Mouse (Mus musculus) cerebellum, adult (tissue): Measurements from ENCODE around the gene Gipc3.

Source experiments
- ATAC-seq: cut with Nextera tagmentation; 2 replicates; pipeline ENCODE4 v1.9.2; 2017; ENCODE audit warnings: mild to moderate bottlenecking, moderate library complexity, mixed read lengths; ENCODE audit not compliant: insufficient number of reproducible peaks, low FRiP score, low TSS enrichment

Gene Gipc3

DNA sequence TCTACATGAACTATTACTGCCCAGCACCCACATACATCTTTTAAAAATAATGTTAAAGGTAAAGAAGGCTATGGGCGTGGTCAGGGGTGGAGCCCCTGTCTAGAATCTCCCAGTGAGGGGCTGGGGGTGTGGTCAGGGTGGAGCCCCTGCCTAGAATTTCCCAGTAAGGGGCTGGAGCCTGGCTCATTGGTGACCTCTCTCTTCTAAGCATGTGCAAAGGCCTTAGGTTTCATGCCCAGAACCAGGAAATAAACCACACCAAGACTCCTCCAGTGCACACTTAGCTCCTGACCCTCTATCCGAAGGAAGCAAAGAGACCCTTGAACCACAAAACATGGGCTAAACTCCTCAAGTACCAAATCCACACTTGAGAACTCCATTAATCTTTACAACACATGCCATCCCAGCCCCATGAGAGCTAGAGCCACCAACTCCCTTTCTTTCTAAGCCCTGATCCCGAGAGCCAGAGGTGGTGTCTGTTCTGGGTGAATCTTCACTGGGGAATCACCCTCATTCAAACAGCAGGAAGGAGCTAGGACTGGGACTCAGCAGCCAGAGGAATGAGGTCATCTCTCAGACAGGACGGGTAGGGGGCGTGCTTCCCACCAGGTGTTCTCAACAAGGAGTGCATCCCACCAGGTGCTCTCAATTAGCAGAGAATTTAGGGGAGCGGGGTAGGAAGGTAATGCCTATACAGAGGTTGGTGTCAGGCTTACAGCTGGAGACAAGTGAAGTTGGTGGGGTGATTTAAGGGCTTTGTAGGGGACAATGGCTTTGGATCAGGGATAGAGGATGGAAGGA, 33.7 kb upstream of the Gipc3 start:
- no peak for ATAC-seq

DNA sequence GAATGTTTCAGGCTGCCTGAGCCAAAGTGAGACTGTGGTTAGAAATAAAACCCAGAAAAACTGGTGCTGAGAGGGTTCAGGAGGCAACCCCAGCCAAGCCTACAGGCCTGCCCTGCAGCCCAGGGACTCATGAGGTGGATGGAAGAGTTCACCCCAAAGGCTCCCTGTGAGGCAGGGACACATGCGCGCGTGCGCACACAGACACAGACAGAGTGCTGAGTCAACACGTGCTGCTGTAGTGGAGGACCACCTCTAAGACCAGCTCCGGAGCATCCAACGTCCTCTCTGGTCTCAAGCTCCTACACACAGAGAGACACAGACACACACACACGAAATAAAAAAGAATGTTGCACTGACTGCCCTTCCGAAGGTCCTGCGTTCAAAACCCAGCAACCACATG, 32.3 kb upstream of the Gipc3 start:
- no peak for ATAC-seq

DNA sequence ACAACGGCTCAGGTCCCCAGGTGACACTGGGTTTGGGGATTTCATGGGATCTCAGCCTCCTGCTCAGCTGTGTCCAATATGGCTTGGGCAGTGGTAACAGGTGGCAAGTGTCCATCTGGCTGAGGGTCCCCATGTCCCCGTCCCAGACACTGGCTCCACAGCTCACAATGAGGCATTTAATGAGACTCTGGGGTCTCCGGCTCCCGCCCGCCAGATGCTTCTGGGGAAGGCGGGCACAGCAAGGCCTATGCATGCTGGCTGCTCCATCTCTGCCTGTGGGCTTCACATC, 24.1 kb upstream of the Gipc3 start:
- ATAC-seq: no peak

DNA sequence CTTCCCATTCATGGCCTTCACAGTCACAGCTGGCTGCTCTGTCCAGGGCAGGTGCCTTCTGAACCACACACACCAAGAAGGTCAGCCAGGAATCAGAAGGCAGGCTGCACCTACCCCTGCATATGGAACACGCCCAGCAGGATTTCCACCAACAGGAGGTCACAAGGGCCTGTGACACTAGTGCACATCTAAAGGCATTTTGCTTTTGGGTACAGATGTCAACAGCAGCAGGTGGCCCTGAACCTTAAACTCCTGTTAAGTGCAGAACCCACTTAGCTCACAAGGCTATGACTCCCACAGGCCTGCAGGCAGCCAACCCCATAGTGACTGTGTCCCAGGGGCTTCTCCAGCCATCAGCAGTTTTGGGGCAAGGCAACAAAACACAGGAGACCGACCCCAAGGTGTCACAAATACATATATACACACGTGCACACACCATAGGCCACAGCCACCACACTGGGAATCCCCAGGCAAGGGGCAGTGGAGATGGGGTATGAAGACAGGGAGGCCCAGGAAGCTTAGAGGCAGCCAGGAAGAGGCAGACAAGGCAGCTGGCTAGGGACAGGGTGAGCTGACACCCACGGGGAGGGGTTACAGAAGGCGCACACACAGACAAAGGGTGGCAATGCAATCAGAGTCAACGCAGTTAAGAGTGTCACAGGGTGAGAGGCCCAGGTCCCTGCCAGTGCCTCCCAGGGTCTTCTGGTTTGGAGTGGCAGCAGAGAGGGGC, 23.6 kb upstream of the Gipc3 start:
- no peak for ATAC-seq

DNA sequence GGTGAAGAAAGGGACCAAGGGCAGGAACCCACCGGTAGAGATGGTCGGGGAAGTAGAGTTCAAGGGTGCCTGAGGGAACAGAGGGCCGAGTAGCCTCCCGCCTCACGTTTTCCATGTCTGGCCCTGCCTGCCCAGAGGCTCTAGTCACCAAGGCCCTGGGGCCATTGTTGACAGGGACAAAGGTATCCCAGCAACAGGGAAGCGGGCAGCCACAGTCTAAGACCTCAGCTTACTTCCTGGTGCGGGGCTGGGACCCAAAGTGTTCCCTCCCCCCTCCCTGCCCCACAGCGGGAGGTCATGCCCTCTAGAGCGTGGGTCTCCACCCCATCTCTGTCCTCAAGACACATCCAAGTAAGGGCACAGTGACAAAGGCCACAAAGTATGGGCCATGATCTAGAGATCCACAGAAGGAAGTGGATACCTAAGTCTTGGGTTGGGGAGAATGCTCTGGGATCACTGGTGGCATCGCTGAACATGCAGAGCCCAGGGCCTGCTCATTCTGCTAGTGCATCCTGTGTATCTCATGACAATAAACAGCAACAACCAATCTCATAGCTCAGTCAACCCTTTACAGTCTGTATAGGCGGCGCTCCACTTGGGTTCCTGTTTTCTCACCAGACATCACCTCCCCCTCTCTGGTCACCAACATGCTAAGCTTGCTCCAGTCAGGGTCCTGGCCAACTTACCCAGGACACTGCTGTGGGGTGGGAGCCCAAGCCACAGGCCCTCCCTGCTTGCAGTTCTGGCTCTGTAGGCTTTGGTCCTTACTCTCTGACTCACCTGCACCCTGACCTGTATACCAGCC, 22.8 kb upstream of the Gipc3 start, which contains the start of gene 4930404N11Rik:
Gene 4930404N11Rik, minus strand, starts transcription at position 145 of the 805 bp plus-strand sequence.
- ATAC-seq: no peak

DNA sequence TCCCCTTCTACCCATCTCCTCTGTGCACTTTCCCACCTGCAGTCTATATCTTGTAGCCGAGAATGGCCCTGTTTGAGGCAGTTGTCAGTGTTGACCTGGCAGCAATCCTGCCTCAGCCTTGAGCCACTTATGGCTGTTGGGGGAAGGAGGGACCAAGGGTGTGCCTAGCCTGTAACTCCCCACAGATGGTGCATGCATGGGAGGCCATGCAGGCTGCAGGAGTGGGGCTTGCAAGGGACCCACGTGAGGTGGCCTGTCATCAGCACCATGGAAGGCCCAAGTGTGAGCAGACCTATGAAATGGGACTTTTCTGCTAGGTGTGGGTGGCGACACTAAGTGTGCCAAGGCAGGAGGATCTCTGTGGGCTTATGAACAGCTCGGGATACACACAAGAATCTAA, 22.0 kb upstream of the Gipc3 start:
- ATAC-seq: no peak

DNA sequence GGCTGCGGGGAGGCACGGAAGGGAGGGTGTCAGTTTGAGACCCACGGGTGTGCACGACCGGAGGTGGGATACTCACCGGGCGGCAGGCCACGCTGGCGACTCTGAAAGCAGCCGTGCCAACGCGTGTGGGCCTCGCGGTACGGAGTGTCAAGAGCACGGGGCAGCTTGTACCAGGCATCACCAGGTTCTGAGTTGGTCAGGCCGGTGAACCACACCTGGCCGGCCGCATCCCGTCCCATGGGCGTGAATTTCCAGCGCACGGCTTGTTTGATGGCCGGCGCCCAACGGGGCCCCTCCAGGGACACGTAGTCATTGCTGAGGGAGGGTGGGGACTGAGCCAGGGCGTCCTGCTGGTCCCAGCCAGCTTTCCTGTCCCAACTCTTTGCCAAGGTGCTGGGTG, 21.6 kb upstream of the Gipc3 start:
- no peak for ATAC-seq

DNA sequence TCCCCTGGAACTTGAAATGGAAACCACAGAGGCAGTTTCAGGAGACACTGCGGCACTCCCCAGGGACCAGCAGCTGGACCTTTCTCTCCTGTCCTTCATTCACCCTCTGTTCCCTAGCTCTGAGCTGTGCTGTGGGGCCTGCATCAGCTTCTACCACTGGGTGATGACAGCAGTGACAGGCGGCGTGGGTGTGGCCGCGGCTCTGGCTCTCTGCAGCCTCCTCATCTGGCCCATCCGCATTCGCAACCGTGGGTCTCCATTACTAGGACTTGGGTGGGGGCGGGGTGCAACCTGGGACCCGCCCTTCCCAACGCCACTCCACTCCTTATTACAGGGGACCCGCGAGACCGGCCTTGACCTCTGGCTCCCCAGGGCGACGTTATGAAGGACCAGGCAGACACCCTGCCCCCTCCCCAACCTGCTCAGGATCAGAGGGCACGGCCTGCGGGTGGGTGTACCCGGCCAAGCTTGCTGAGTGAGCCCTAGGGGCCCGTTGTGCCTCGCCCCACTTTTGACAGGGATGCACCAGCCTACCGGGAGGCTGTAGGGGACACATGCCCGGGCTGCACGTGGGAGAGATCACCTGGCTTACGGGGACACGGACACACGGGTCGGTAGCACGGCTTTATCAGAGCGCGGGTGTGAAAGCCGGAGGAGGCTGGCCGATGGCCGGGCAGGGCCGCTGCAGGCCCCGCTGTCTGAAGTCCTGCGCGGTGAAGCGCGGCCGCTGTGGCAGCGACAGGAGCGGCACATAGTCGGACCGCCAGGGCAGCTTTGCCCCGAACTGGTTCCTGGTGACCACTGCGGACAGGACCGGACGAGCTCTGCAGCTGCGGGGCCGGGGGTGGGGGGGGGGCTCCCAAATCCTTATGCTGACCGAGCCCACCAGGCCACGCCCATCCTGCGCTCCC, 20.6 kb upstream of the Gipc3 start:
- ATAC-seq: no peak

DNA sequence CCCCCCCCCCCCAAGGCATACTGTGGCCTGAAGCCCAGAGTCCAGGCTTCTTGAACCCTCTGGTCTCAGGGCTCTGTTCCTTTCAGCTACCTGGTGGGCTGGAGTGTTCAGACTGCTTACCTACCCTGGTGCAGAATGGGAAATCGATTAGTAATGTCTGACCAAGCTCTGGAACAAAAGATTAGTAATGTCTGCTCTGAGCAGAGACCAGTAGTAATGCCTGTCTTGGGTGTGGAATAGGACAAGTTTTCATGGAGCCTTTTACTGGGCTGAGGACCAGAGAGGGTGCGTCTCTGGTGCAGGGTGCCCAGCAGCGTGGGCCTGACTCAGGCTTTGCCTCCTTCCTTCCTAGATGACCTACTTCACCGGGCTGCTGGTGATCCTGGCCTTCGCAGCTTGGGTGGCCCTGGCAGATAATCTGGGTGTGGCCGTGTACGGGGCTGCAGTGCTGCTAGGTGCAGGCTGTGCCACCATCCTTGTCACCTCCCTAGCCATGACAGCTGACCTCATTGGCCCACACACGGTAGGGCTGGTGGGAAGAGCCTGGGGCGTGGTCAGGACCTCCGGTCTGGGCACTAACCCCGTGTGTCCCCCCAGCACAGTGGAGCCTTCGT, 19.4 kb upstream of the Gipc3 start:
- ATAC-seq: no peak

DNA sequence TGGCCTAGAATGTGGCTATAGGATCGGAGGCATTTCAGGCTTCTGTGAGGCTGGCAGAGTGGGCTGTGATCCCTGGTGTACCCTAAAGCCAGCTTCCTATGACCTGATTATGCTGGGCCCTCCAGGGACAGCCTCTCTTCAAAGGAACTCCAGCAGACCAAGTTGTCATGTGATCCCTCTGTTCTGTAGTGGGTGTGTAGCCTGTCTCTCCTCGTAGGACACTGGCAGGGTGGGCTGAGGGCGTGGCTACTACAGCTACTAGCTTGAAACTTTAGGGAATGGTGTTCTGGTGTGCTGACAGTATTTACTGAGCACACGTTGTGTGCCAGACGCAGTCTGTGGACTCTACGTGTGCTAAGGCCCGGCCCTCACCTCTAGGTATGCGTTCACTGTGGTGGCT, 17.7 kb upstream of the Gipc3 start:
- no peak for ATAC-seq

DNA sequence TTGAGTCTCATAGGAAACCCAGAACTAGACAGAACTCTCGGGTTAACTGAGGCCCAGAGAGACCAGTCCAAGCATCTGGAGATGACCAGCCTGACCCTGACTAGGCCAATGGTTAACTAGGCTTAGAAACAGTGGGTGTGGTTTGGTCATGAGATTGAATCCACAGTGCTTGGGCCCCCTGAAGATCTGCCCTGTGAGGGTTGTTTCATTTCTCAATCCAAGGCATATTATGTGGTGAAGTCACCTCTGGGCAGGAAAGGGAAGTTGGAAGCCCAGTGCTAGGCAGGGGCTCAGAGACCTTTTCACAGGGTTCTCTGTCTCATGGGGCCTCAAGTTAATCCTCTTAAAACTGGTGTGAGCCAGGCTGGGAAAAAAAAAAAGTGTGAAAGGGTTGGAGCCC, 15.8 kb upstream of the Gipc3 start:
- no peak for ATAC-seq

DNA sequence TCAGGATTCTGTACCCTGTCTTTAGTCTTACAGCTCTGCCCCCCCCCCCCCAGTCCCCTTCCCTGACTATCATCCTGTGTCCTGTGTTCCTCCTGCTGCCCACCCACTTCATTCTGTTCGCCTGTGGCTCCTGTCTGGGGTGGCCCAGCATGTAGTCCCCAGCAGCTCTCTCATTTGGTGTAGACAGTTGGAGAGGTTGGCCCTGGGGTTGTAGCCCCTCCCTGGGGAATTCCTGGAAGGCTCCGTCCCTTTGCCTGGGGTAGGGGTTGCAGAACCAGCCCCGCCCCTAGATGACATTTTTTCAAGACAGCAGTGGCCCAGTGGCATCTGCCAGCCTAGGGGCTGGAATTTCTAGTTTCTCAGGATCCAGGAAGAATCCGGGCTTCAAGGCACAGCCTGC, 15.1 kb upstream of the Gipc3 start:
- no peak for ATAC-seq

DNA sequence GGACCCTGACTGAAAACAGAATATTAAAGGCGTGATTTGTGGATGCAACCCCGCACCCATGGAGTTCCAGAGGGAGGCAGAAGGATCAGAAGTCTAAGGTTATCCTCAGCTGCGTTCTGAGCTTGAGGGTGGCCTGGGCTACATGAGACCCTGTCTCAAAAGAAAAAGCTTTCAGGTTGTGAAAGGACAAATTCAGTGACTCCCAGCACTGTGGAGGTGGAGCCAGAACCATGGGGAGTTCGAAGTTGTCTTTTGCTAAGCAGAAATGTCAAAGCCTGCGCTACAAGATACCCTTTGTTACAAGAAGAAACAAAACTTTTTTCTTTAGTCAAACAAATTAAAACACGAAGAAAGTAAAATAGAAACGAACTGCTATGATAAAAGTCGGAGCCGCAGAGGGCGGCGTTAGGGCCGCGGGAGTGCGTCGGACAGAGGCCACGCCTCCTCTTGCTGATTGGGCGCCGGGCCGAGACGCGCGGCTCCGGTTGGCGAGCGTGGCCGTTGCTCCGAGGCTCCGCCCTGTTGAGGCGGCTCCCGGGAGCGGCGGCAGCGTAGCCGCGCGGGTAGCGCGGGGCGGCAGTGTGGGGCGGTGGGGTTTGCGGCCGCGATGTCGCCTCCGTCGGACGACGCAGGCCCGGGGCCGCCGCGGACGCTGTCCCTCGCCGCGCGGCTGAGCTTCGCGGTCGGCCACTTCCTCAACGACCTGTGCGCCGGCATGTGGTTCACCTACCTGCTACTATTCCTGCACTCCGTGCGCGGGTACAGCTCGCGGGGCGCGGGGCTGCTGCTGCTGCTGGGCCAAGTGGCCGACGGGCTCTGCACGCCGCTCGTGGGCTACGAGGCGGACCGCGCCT, 14.2 kb upstream of the Gipc3 start, which contains the start of gene Mfsd12:
Gene Mfsd12, plus strand, starts transcription at position 501 of the 854 bp plus-strand sequence.
- ATAC-seq: peak; percentile 82

DNA sequence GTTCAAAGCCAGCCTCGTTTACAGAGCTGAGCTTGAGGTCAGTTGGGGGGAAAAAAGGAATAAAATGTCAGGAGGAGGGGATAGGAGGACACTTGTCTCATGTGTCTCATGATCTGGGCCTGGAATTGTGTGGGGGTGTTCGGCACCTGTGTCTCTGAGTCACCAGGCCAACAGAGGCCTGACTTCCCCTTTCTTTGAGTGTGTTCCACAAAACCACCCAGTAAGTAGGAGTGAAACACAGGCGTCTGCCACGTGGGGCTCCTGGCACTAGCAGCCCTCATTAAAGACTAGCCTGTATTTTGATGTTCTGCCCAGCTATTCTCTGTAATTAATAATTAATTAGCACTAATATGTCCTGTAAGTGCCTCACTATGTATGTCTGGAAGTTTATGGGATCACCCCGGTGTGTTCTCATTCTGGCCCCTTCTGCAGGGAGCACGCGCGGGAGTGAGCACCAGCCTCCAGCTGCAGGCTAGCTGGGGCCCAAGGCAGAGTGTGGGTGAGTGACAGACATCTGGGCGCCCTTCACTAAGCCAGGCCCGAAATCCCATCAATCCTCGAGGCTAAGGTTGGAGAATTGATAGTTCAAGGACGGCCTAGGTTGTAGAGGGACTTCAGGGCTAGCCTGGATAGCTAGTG, 13.4 kb upstream of the Gipc3 start:
- ATAC-seq: no peak

DNA sequence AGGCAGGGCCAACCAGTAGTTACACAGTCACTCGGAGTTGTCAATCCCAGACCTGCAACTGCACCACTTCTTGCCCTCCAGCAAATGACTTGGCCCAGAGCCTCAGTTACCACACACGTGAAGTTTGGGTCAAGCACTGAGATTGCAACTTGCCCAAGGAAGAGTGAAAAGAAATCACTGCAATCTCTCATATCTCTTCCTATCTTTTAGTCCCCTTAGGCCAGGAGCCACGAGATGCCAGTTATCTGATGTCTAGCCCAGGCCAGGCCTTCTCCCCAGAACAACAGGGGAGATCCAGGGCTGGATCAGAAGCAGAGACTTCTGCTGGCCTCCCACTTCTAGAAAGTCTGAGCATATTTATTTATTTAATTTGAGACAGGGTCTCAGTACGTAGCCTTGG, 12.5 kb upstream of the Gipc3 start:
- ATAC-seq: no peak

DNA sequence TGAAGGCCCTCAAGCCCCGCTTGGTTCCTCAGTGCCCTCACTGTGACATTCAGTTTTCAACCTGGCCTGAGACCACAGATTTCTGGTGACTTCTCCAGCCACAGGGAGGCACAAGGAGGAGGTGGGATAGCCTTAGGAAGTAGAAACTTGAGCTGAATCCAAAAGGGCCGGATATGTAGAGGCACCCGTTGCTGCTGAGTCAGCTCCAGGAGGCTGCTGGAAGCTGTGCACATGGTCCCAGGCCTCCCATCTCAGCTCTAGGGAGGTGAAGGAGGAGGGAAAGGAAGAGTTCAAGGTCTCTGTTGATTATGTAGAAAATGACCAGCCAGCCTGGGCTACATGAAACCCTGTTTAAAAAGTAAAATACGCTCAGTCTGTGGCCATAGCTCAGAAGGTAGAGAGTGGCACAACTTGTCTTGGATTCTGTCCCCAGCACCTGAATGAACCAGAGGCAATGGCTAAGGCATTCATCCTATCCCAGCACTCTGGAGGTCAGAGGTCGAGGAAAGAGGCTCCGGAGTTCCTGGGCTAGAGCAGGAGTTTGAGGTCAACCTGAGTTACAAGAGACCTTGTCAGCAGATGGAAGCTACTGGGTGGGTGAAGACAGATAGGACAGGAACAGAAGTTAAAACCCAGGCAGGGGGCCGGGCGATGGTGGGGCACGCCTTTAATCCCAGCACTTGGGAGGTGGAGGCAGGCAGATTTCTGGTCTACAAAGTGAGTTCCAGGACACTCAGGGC, 11.8 kb upstream of the Gipc3 start:
- ATAC-seq: no peak

DNA sequence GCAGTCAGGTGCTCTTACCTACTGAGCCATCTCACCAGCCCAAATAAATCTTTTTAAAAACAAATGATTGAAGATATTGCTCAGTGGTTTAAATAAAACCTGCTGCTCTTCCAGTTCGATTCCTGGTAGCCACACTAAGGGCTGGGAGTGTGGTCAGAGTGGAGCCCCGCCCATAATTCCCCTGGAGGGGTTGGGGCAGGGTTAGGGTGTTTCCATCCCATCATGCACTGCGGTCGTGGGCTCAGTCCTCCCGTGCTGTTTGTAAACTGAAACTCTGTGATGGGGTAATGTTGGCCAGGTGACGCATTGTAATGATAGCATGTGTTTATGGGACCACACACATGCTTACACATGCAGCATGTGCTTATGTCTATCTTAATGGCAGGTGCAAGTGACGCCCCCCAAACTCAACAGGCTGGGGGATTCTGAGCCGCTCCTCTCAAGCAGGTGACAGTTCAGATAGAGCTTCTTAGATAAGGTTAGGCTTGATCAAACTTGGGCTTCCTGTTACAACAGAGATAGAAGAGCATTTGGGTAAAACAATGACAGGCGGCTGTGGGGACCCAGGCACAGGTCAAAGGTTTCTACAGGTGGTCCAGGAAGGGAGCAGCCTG, 8.7 kb upstream of the Gipc3 start:
- ATAC-seq: no peak
